Mouse (Mus musculus) liver, embryonic 16.5 days (tissue): ENCODE data around the gene Hmgb1. TPM values are rescaled to one million over a fixed set of nuclear protein-coding genes. Genes with fewer than 3 reads are reported as not detected.
A peak's percentile ranks its signal among the peaks of the same experiment; 100 is the strongest.

ENCODE experiments used
- ATAC-seq: fragments of 200-750 bp; cut with Nextera tagmentation; 2 replicates; pipeline ENCODE4 v1.8.0; 2017; ENCODE audit warnings: low read depth, mild to moderate bottlenecking, moderate number of reproducible peaks, moderate library complexity
- H3K27ac ChIP-seq: fragments of 300-500 bp; sonication (generic); 2 replicates; pipeline ENCODE4 v1.5.1; 2014; ENCODE audit warnings: mild to moderate bottlenecking, low read length
- H3K27me3 ChIP-seq: fragments of 300-500 bp; sonication (generic); 2 replicates; pipeline ENCODE4 v1.6.1; 2014; ENCODE audit warnings: low read depth, low read length, mixed read lengths; ENCODE audit not compliant: control insufficient read depth, insufficient read depth
- H3K36me3 ChIP-seq: fragments of 300-500 bp; sonication (generic); 2 replicates; pipeline ENCODE4 v1.6.1; 2014; ENCODE audit warnings: mild to moderate bottlenecking; ENCODE audit not compliant: control insufficient read depth, insufficient read depth
- H3K4me1 ChIP-seq: fragments of 300-500 bp; sonication (generic); 2 replicates; pipeline ENCODE4 v1.6.1; 2014; ENCODE audit warnings: low read depth, low read length, mixed read lengths; ENCODE audit not compliant: control insufficient read depth
- H3K4me2 ChIP-seq: fragments of 300-500 bp; sonication (generic); 2 replicates; pipeline ENCODE4 v1.6.1; 2014; ENCODE audit warnings: low read depth, low read length, mixed read lengths
- H3K4me3 ChIP-seq: fragments of 300-500 bp; sonication (generic); 2 replicates; pipeline ENCODE4 v1.5.1; 2014; ENCODE audit warnings: low read depth, mild to moderate bottlenecking, low read length
- H3K9ac ChIP-seq: fragments of 300-500 bp; sonication (generic); 2 replicates; pipeline ENCODE4 v1.6.1; 2014; ENCODE audit warnings: low read depth, low read length
- H3K9me3 ChIP-seq: fragments of 300-500 bp; sonication (generic); replicated peaks from 2 replicates; pipeline ENCODE4 v1.6.1; 2016; ENCODE audit warnings: low read length; ENCODE audit not compliant: control insufficient read depth
- WGBS: fragments of 180-500 bp; shearing (Covaris S2); extraction: QIAGEN DNeasy Blood & Tissue Kit; methylation state at CpG from one replicate; pipeline ENCODE4 v1.1.7; 2014; ENCODE audit not compliant: insufficient replicate concordance; 5-methylcytosine and 5-hydroxymethylcytosine counted together
- polyA plus RNA-seq: library from polyadenylated mRNA; unstranded; fragments of >200 nt; fragmentation: Nextera tagmentation; extraction: Ambion mirVana; gene quantifications from 2 replicates; pipeline ENCODE4 v1.2.1, GENCODE M21; 2015

Hmgb1 gene
- polyA plus RNA-seq, 1 experiment from 2014 or later = 379 TPM

- no peak for ATAC-seq
- Histone ChIP-seq H3K27me3 (no peaks in the 10 kb centered on the region), H3K4me2 (no peak overlapping the region), H3K4me3 (no peak overlapping the region), H3K36me3 (no peaks in the 10 kb centered on the region), H3K27ac (no peak overlapping the region), H3K9ac (no peak overlapping the region), H3K4me1 (no peaks in the 10 kb centered on the region; the same call in 1 of the 2 replicates), H3K9me3 (no peaks in the 10 kb centered on the region)
- 34% methylated on average over 7 of the region's 7 CpGs for WGBS
Measured at GRCm38 (mm10) chr5:149079758-149080150, 104.5 kb downstream of the Hmgb1 start.

GRCm38 (mm10) chr5:149079018-149079757 is 105.1 kb downstream of the Hmgb1 start:
- Histone ChIP-seq H3K27me3 (no peaks in the 10 kb centered on the region), H3K4me3 (no peak overlapping the region), H3K9me3 (no peaks in the 10 kb centered on the region), H3K27ac (no peak overlapping the region), H3K4me1 (no peaks in the 10 kb centered on the region; the same call in 1 of the 2 replicates), H3K4me2 (no peak overlapping the region), H3K9ac (no peak overlapping the region), H3K36me3 (no peaks in the 10 kb centered on the region)
- no peak for ATAC-seq
- WGBS = 30% methylated on average over 18 of the region's 18 CpGs

GRCm38 (mm10) chr5:149077136-149077535 is 107.2 kb downstream of the Hmgb1 start:
- H3K9me3 ChIP-seq = no peaks in the 10 kb centered on the region
- H3K4me1 ChIP-seq = no peaks in the 10 kb centered on the region; the same call in 1 of the 2 replicates
- no peaks in the 10 kb centered on the region for H3K36me3 ChIP-seq
- no peak overlapping the region for H3K4me2 ChIP-seq
- no peak overlapping the region for H3K4me3 ChIP-seq
- H3K9ac ChIP-seq = no peak overlapping the region
- H3K27ac ChIP-seq = no peak overlapping the region
- no peaks in the 10 kb centered on the region for H3K27me3 ChIP-seq
- 65% methylated on average over 8 of the region's 8 CpGs for WGBS
- ATAC-seq = no peak

GRCm38 (mm10) chr5:149071546-149071945 is 112.7 kb downstream of the Hmgb1 start:
- no peak for ATAC-seq
- Histone ChIP-seq H3K4me1 (peaks cover 7% of the 10 kb centered on the region), H3K9ac (no peak overlapping the region), H3K36me3 (no peaks in the 10 kb centered on the region), H3K9me3 (no peaks in the 10 kb centered on the region), H3K4me3 (no peak overlapping the region), H3K27me3 (no peaks in the 10 kb centered on the region), H3K4me2 (no peak overlapping the region), H3K27ac (no peak overlapping the region)
- WGBS = 85% methylated on average over 5 of the region's 5 CpGs

GRCm38 (mm10) chr5:149068745-149069144 is 115.5 kb downstream of the Hmgb1 start:
- Histone ChIP-seq H3K27ac (no peak overlapping the region), H3K9ac (no peak overlapping the region), H3K9me3 (no peaks in the 10 kb centered on the region), H3K4me1 (peaks cover 7% of the 10 kb centered on the region), H3K4me3 (no peak overlapping the region), H3K4me2 (peak overlapping the region; percentile 61), H3K27me3 (no peaks in the 10 kb centered on the region), H3K36me3 (no peaks in the 10 kb centered on the region)
- WGBS = 79% methylated on average over 10 of the region's 10 CpGs
- no peak for ATAC-seq

GRCm38 (mm10) chr5:149068247-149068740 is 116.0 kb downstream of the Hmgb1 start:
- H3K9ac ChIP-seq = peak overlapping the region; percentile 36
- H3K4me2 ChIP-seq = peak overlapping the region; percentile 61
- no peaks in the 10 kb centered on the region for H3K9me3 ChIP-seq
- peak overlapping the region; percentile 43 for H3K4me3 ChIP-seq
- ATAC-seq = no peak
- peaks cover 7% of the 10 kb centered on the region for H3K4me1 ChIP-seq
- no peaks in the 10 kb centered on the region for H3K36me3 ChIP-seq
- H3K27ac ChIP-seq = no peak overlapping the region
- WGBS = 22% methylated on average over 17 of the region's 17 CpGs
- H3K27me3 ChIP-seq = no peaks in the 10 kb centered on the region

GRCm38 (mm10) chr5:149067501-149067961 is 116.8 kb downstream of the Hmgb1 start:
- Histone ChIP-seq H3K27ac (no peak overlapping the region), H3K9ac (peak overlapping the region; percentile 36), H3K4me3 (peak overlapping the region; percentile 43), H3K27me3 (no peaks in the 10 kb centered on the region), H3K4me2 (peak overlapping the region; percentile 61), H3K36me3 (no peaks in the 10 kb centered on the region), H3K4me1 (peaks cover 7% of the 10 kb centered on the region), H3K9me3 (no peaks in the 10 kb centered on the region)
- 0 out of 2 replicates have a peak, but pooled peaks have one; percentile 27 for ATAC-seq
- WGBS = 36% methylated on average over 8 of the region's 8 CpGs

- Histone ChIP-seq H3K4me2 (no peak overlapping the region), H3K9ac (no peak overlapping the region), H3K9me3 (no peaks in the 10 kb centered on the region), H3K27ac (no peak overlapping the region), H3K27me3 (no peaks in the 10 kb centered on the region), H3K36me3 (no peaks in the 10 kb centered on the region), H3K4me1 (peaks cover 5% of the 10 kb centered on the region), H3K4me3 (no peak overlapping the region)
- ATAC-seq = no peak
- 69% methylated on average over 1 of the region's 1 CpGs for WGBS
Measured at GRCm38 (mm10) chr5:149062833-149063232, 121.5 kb downstream of the Hmgb1 start.
